19 mouse cellular contexts compared by ENCODE assay signal in genomic region chr2:166876331-166876730, GRCm38 (mm10).
"Had no signal": no experiment of that assay in that cellular context is flagged by ENCODE, and none has a peak within 500 bp of the region (broad histone marks: within the 10 kb centered on the region; RNA-seq: fewer than 3 reads in every experiment).

No protein-coding gene starts in this region.

- DNase-seq: kidney, adult 18-20 months; kidney, adult 9 months; kidney, postnatal 14 days; layer of hippocampus, postnatal 36 days; lung, adult 18-20 months; lung, postnatal 10 days; lung, postnatal 36 days; midbrain, embryonic 14.5 days; retina, postnatal 1 day; thymus, adult 18-20 months; thymus, postnatal 36 days had no signal

- H3K27ac ChIP-seq: layer of hippocampus, adult 2 months; left cerebral cortex, adult 2 months; liver, embryonic 14.5 days; lung, embryonic 15.5 days; midbrain, embryonic 10.5 days; neural tube, embryonic 12.5 days; neural tube, embryonic 15.5 days had no signal

- H3K27me3 ChIP-seq: lung, embryonic 15.5 days; megakaryocyte, embryonic 14.5 days; neural tube, embryonic 12.5 days; neural tube, embryonic 15.5 days had no signal

- H3K4me1 ChIP-seq: lung, embryonic 15.5 days; megakaryocyte, embryonic 14.5 days; midbrain, embryonic 10.5 days; neural tube, embryonic 12.5 days; neural tube, embryonic 15.5 days had no signal

- H3K9ac ChIP-seq: liver, embryonic 14.5 days; lung, embryonic 15.5 days; neural tube, embryonic 12.5 days; neural tube, embryonic 15.5 days had no signal

- H3K4me3 ChIP-seq: layer of hippocampus, adult 2 months; left cerebral cortex, adult 2 months; lung, embryonic 15.5 days; megakaryocyte, embryonic 14.5 days; midbrain, embryonic 10.5 days; neural tube, embryonic 12.5 days; neural tube, embryonic 15.5 days had no signal

- H3K4me2 ChIP-seq: lung, embryonic 15.5 days; neural tube, embryonic 12.5 days; neural tube, embryonic 15.5 days had no signal

- H3K9me3 ChIP-seq: lung, embryonic 15.5 days; megakaryocyte, embryonic 14.5 days; midbrain, embryonic 10.5 days; neural tube, embryonic 12.5 days; neural tube, embryonic 15.5 days had no signal
